Mouse (Mus musculus) bone marrow macrophage, adult 2 months (primary cell): ENCODE data around the gene Tesk2.

Experiments
- CTCF ChIP-seq: IDR thresholded peaks from 2 replicates; pipeline ENCODE4 v1.5.1; 2012; ENCODE audit warnings: low read depth, mild to moderate bottlenecking, low read length, moderate library complexity
- POLR2A ChIP-seq: IDR thresholded peaks from 2 replicates; pipeline ENCODE4 v1.6.1; 2012; ENCODE audit warnings: mild to moderate bottlenecking, low read depth, low read length, borderline replicate concordance

- TF ChIP-seq POLR2A (no peak), CTCF (0 out of 2 replicates have a peak, but pooled peaks have one; percentile 13)
Measured at GRCm38 (mm10) chr4:116786587-116786986, 65.8 kb downstream of the Tesk2 start.
